Comparison of ENCODE assay signal across 10 mouse cellular contexts in genomic region chr12:111678670-111678933, GRCm38 (mm10). TPM values are rescaled to one million over a fixed set of nuclear protein-coding genes. Genes with fewer than 3 reads are reported as not detected.
DNase-seq lines count a peak whose midpoint lies in the region; ATAC-seq and TF ChIP-seq lines count a peak whose summit lies in the region.
"Had no signal": no experiment of that assay in that cellular context is flagged by ENCODE, and none has a peak within 500 bp of the region (broad histone marks: within the 10 kb centered on the region; RNA-seq: fewer than 3 reads in every experiment).

No protein-coding gene starts in this region.

- H3K9me3 ChIP-seq in heart, embryonic 14.5 days (ENCODE audit: control insufficient read depth, low read length), result no peaks in the 10 kb centered on the region
- H3K9me3 ChIP-seq in MEL (replicated peaks; ENCODE audit: insufficient read depth, low read length), result no peaks in the 10 kb centered on the region
- H3K9me3 ChIP-seq in hindbrain, embryonic 10.5 days, result no peaks in the 10 kb centered on the region
- no peaks in the 10 kb centered on the region for H3K9me3 ChIP-seq in midbrain, embryonic 10.5 days (replicated peaks)

- no peak for TF ChIP-seq RAD21 in MEL (IDR thresholded peaks at IDR 0.05; ENCODE audit: low read depth, low read length)

- TF ChIP-seq CTCF in MEL (IDR thresholded peaks at IDR 0.05 in 2 of 3, conservative IDR thresholded peaks at IDR 0.05 in 1 of 3; ENCODE audit: control insufficient read depth in 1 of 3, insufficient read depth in 1 of 3, low read depth in 2 of 3, low read length in 3 of 3, poor library complexity in 1 of 3, severe bottlenecking in 1 of 3), result no peak

- peak overlapping the region in 1 of 2 experiments; percentile 98; a peak in 1 of 4 replicates for H3K27ac ChIP-seq in heart, embryonic 14.5 days (replicated peaks in 1 of 2; ENCODE audit: control insufficient read depth in 1 of 2, insufficient read depth in 1 of 2, low read depth in 2 of 2, low read length in 2 of 2)
- peak overlapping the region; percentile 32 for H3K27ac ChIP-seq in MEL (ENCODE audit: control insufficient read depth, low read depth, low read length)
- H3K27ac ChIP-seq in hindbrain, embryonic 10.5 days, result peak overlapping the region; percentile 93
- H3K27ac ChIP-seq in midbrain, embryonic 10.5 days (replicated peaks), result peak overlapping the region; percentile 96

- no peak; a peak in 1 of 4 replicates for TF ChIP-seq POLR2A in MEL (IDR thresholded peaks at IDR 0.05; ENCODE audit: control insufficient read depth in 1 of 2, insufficient read depth in 1 of 2, low read depth in 1 of 2, low read length in 2 of 2, poor library complexity in 1 of 2)

- H3K4me2 ChIP-seq in heart, embryonic 14.5 days (ENCODE audit: low read length), result peak overlapping the region; percentile 91

- H3K36me3 ChIP-seq in heart, embryonic 14.5 days (ENCODE audit: control insufficient read depth, insufficient read depth, low read length), result peaks cover 16% of the 10 kb centered on the region
- peaks cover 0 to 12% of the 10 kb centered on the region in 2 experiments; a peak in 2 of 4 replicates for H3K36me3 ChIP-seq in MEL (ENCODE audit: control insufficient read depth in 1 of 2, insufficient read depth in 2 of 2, low read length in 2 of 2)
- H3K36me3 ChIP-seq in hindbrain, embryonic 10.5 days, result peaks cover 37% of the 10 kb centered on the region
- peaks cover 43% of the 10 kb centered on the region for H3K36me3 ChIP-seq in midbrain, embryonic 10.5 days

- ATAC-seq in heart, embryonic 14.5 days (ENCODE audit: insufficient number of reproducible peaks, insufficient read depth, low FRiP score, low read depth), result no peak
- ATAC-seq in erythroid progenitor cell, adult 5-6 weeks (replicated peaks; ENCODE audit: low FRiP score, poor library complexity, severe bottlenecking), result no peak

- WGBS in heart, embryonic 14.5 days, result 5% methylated on average over 13 of the region's 13 CpGs
- 10% methylated on average over 13 of the region's 13 CpGs for WGBS in hindbrain, embryonic 10.5 days
- WGBS in midbrain, embryonic 10.5 days, result 11% methylated on average over 13 of the region's 13 CpGs

- no peak for TF ChIP-seq EP300 in MEL (IDR thresholded peaks at IDR 0.05; ENCODE audit: low read depth in 1 of 2, low read length in 2 of 2)

- H3K4me1 ChIP-seq in heart, embryonic 14.5 days (ENCODE audit: control insufficient read depth in 2 of 2, insufficient read depth in 2 of 2, low read length in 2 of 2), result peaks cover 33 to 55% of the 10 kb centered on the region in 2 experiments
- H3K4me1 ChIP-seq in MEL (ENCODE audit: control insufficient read depth in 1 of 2, insufficient read depth in 2 of 2, low read length in 2 of 2), result peaks cover 8 to 17% of the 10 kb centered on the region in 2 experiments
- H3K4me1 ChIP-seq in hindbrain, embryonic 10.5 days (replicated peaks), result peaks cover 68% of the 10 kb centered on the region
- H3K4me1 ChIP-seq in midbrain, embryonic 10.5 days, result peaks cover 61% of the 10 kb centered on the region

- H3K4me3 ChIP-seq in heart, embryonic 14.5 days (ENCODE audit: control insufficient read depth in 1 of 2, insufficient read depth in 1 of 2, low read depth in 1 of 2, low read length in 2 of 2), result peak overlapping the region; percentile 69 to 71
- peak overlapping the region; percentile 84 to 93 for H3K4me3 ChIP-seq in MEL (ENCODE audit: control insufficient read depth in 1 of 2, insufficient read depth in 1 of 2, low read depth in 2 of 2, low read length in 2 of 2)
- peak overlapping the region; percentile 96 for H3K4me3 ChIP-seq in hindbrain, embryonic 10.5 days
- H3K4me3 ChIP-seq in midbrain, embryonic 10.5 days, result peak overlapping the region; percentile 97

- no peaks in the 10 kb centered on the region for H3K27me3 ChIP-seq in heart, embryonic 14.5 days (ENCODE audit: control insufficient read depth, insufficient read depth, low read length)
- H3K27me3 ChIP-seq in MEL (ENCODE audit: control insufficient read depth in 1 of 2, insufficient read depth in 2 of 2, low read length in 2 of 2), result no peaks in the 10 kb centered on the region
- H3K27me3 ChIP-seq in hindbrain, embryonic 10.5 days (ENCODE audit: insufficient read depth, poor library complexity, severe bottlenecking), result peaks cover 26% of the 10 kb centered on the region
- peaks cover 29% of the 10 kb centered on the region for H3K27me3 ChIP-seq in midbrain, embryonic 10.5 days (ENCODE audit: low read depth, poor library complexity, severe bottlenecking)
- H3K27me3 ChIP-seq: Patski had no signal

- DNase-seq in heart, adult 8-10 months (ENCODE audit: low spot score), result no peak
- no peak for DNase-seq in MEL (ENCODE audit: low read depth, low spot score)
- DNase-seq in hindbrain, embryonic 10.5 days (ENCODE audit: low spot score), result no peak
- no peak for DNase-seq in midbrain, embryonic 10.5 days (ENCODE audit: low spot score)
- no peak for DNase-seq in thymus, adult 18-20 months
- DNase-seq in adrenal gland, postnatal 36 days, result no peak
- DNase-seq: kidney, postnatal 10 days had no signal

- peaks cover 25% of the 10 kb centered on the region for H3K79me2 ChIP-seq in MEL (ENCODE audit: control insufficient read depth, insufficient read depth, low read length, poor library complexity)

- peak overlapping the region; percentile 78 for H3K9ac ChIP-seq in heart, embryonic 14.5 days (ENCODE audit: low read length)
- H3K9ac ChIP-seq in MEL (ENCODE audit: control insufficient read depth, low read depth, low read length, poor library complexity, severe bottlenecking), result peak overlapping the region; percentile 91

TF ChIP-seq in MEL, 35 proteins besides CTCF, POLR2A, EP300 and RAD21:
- TF ChIP-seq POLR2AphosphoS5 (IDR thresholded peaks at IDR 0.05; ENCODE audit: borderline replicate concordance, low read depth, low read length) (no peak), HCFC1 (IDR thresholded peaks at IDR 0.05; ENCODE audit: low read depth, low read length) (no peak), MAX (IDR thresholded peaks at IDR 0.05; ENCODE audit: low read length) (no peak), GATA1 (IDR thresholded peaks at IDR 0.05; ENCODE audit: low read depth, low read length) (no peak)

RNA-seq across cellular contexts. Expression of gene Trmt61a, which starts 0.7 kb away (rescaled TPM):
- 3.1 and 5.5 TPM in 2 replicates for polyA plus RNA-seq in heart, embryonic 14.5 days (2014; fragmentation: Nextera tagmentation; extraction: Ambion mirVana)
- total RNA-seq in heart, adult 8-10 months (2022), result 1 to 10 TPM; 4.0 to 5.9 (median 4.9) TPM
- 53.9 and 77.5 TPM in 2 replicates for total RNA-seq in MEL (2012; rRNA removed)
- polyA plus RNA-seq in MEL (2012; ENCODE audit: insufficient read depth in 1 of 2, insufficient read length in 2 of 2, low read depth in 1 of 2, low replicate concordance in 2 of 2, missing spikeins in 1 of 2), result 10 to 100 TPM in 1 of 2 experiments, not detected in 1; 41.4 TPM
- 15.1 and 16.2 TPM in 2 replicates for polyA plus RNA-seq in hindbrain, embryonic 10.5 days (2016; fragmentation: Nextera tagmentation; extraction: Ambion mirVana)
- polyA plus RNA-seq in midbrain, embryonic 10.5 days (2016; fragmentation: Nextera tagmentation; extraction: Ambion mirVana), result 18.4 and 18.7 TPM in 2 replicates
- 1.8 and 2.1 TPM in 2 replicates for total RNA-seq in erythroid progenitor cell, adult 5-6 weeks (2015; ENCODE audit: low replicate concordance)
- total RNA-seq in erythroid progenitor cell, adult 5-6 weeks (2017; ENCODE audit: low replicate concordance), result 0.39 and 2.3 TPM in 2 replicates
- 10 to 100 TPM; 15.7 to 18.6 TPM for total RNA-seq in adrenal gland, postnatal 36 days (2021)

RNA-seq across cellular contexts. Expression of gene Ckb, which starts 6.5 kb away (rescaled TPM):
- 262 and 266 TPM in 2 replicates for polyA plus RNA-seq in heart, embryonic 14.5 days (2014; fragmentation: Nextera tagmentation; extraction: Ambion mirVana)
- total RNA-seq in heart, adult 8-10 months (2022), result 10 to 100 TPM; 57.4 to 70.8 (median 63.8) TPM
- total RNA-seq in MEL (2012; rRNA removed), result not detected in 2 replicates
- polyA plus RNA-seq in MEL (2012; ENCODE audit: insufficient read depth in 1 of 2, insufficient read length in 2 of 2, low read depth in 1 of 2, low replicate concordance in 2 of 2, missing spikeins in 1 of 2), result under 1 TPM in 1 of 2 experiments, not detected in 1; 0.08 TPM
- polyA plus RNA-seq in hindbrain, embryonic 10.5 days (2016; fragmentation: Nextera tagmentation; extraction: Ambion mirVana), result 2,059 and 2,773 TPM in 2 replicates
- 2,837 and 3,349 TPM in 2 replicates for polyA plus RNA-seq in midbrain, embryonic 10.5 days (2016; fragmentation: Nextera tagmentation; extraction: Ambion mirVana)
- total RNA-seq in erythroid progenitor cell, adult 5-6 weeks (2015; ENCODE audit: low replicate concordance), result 2.5 and 9.4 TPM in 2 replicates
- 5.2 and 10.0 TPM in 2 replicates for total RNA-seq in erythroid progenitor cell, adult 5-6 weeks (2017; ENCODE audit: low replicate concordance)
- total RNA-seq in adrenal gland, postnatal 36 days (2021), result 10 to 100 TPM; 34.2 to 53.4 TPM

RNA-seq across cellular contexts. Expression of gene Bag5, which starts 34.5 kb away (rescaled TPM):
- 42.1 and 42.6 TPM in 2 replicates for polyA plus RNA-seq in heart, embryonic 14.5 days (2014; fragmentation: Nextera tagmentation; extraction: Ambion mirVana)
- 10 to 100 TPM; 18.9 to 20.1 (median 19.6) TPM for total RNA-seq in heart, adult 8-10 months (2022)
- total RNA-seq in MEL (2012; rRNA removed), result 33.3 and 38.0 TPM in 2 replicates
- polyA plus RNA-seq in MEL (2012; ENCODE audit: insufficient read depth in 1 of 2, insufficient read length in 2 of 2, low read depth in 1 of 2, low replicate concordance in 2 of 2, missing spikeins in 1 of 2), result 10 to 100 TPM in 1 of 2 experiments, not detected in 1; 24.0 TPM
- 53.5 and 53.6 TPM in 2 replicates for polyA plus RNA-seq in hindbrain, embryonic 10.5 days (2016; fragmentation: Nextera tagmentation; extraction: Ambion mirVana)
- 57.2 and 62.0 TPM in 2 replicates for polyA plus RNA-seq in midbrain, embryonic 10.5 days (2016; fragmentation: Nextera tagmentation; extraction: Ambion mirVana)
- total RNA-seq in erythroid progenitor cell, adult 5-6 weeks (2015; ENCODE audit: low replicate concordance), result 5.4 and 6.3 TPM in 2 replicates
- 1.2 and 8.1 TPM in 2 replicates for total RNA-seq in erythroid progenitor cell, adult 5-6 weeks (2017; ENCODE audit: low replicate concordance)
- total RNA-seq in adrenal gland, postnatal 36 days (2021), result 10 to 100 TPM; 37.2 to 39.8 TPM

RNA-seq across cellular contexts. Expression of gene Apopt1, which starts 34.5 kb away (rescaled TPM):
- 49.7 and 51.0 TPM in 2 replicates for polyA plus RNA-seq in heart, embryonic 14.5 days (2014; fragmentation: Nextera tagmentation; extraction: Ambion mirVana)
- total RNA-seq in heart, adult 8-10 months (2022), result 10 to 100 TPM; 33.7 to 37.7 (median 35.0) TPM
- 19.3 and 25.7 TPM in 2 replicates for total RNA-seq in MEL (2012; rRNA removed)
- polyA plus RNA-seq in MEL (2012; ENCODE audit: insufficient read depth in 1 of 2, insufficient read length in 2 of 2, low read depth in 1 of 2, low replicate concordance in 2 of 2, missing spikeins in 1 of 2), result 10 to 100 TPM in 1 of 2 experiments, not detected in 1; 46.5 TPM
- 55.3 and 59.2 TPM in 2 replicates for polyA plus RNA-seq in hindbrain, embryonic 10.5 days (2016; fragmentation: Nextera tagmentation; extraction: Ambion mirVana)
- 59.8 and 59.9 TPM in 2 replicates for polyA plus RNA-seq in midbrain, embryonic 10.5 days (2016; fragmentation: Nextera tagmentation; extraction: Ambion mirVana)
- 8.4 and 22.7 TPM in 2 replicates for total RNA-seq in erythroid progenitor cell, adult 5-6 weeks (2015; ENCODE audit: low replicate concordance)
- total RNA-seq in erythroid progenitor cell, adult 5-6 weeks (2017; ENCODE audit: low replicate concordance), result 4.8 and 11.3 TPM in 2 replicates
- 10 to 100 TPM; 58.8 to 76.2 TPM for total RNA-seq in adrenal gland, postnatal 36 days (2021)
